Mouse (Mus musculus) liver (tissue): ENCODE results near the gene Sema4c.
A peak's percentile ranks its signal among the peaks of the same experiment; 100 is the strongest.

Source experiments
- DNase-seq: peaks from one replicate; pipeline ENCODE4 v3.0.0-alpha.2; 2020; ENCODE audit warnings: mixed read lengths

The Sema4c gene

GRCm38 (mm10) chr1:36576991-36577675 lies 19.0 kb upstream of the Sema4c start:
- DNase-seq, result no peak

GRCm38 (mm10) chr1:36575347-36575746 lies 17.2 kb upstream of the Sema4c start:
- DNase-seq, result no peak

GRCm38 (mm10) chr1:36574196-36574955 lies 16.2 kb upstream of the Sema4c start:
- no peak for DNase-seq

DNA sequence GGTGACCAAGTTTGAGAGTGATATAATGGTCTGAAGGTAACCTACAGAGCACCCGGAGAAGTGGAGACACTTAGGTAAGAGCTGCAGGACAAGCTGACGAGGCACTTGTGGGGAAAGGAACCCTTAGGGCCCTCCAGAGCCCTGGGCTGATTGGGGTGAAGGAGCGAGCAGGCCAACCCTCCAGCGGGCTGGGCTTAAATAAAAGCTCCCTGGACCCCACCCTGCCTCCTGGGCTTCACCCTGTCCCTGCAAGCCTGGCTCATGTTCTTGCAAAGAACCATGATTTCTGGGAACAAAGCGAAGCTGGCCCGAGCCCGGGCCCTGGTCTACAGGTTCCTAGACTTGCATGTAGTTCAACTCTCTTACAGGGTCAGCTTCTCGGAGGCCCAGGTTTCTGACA lies 15.4 kb upstream of the Sema4c start:
- no peak for DNase-seq

DNA sequence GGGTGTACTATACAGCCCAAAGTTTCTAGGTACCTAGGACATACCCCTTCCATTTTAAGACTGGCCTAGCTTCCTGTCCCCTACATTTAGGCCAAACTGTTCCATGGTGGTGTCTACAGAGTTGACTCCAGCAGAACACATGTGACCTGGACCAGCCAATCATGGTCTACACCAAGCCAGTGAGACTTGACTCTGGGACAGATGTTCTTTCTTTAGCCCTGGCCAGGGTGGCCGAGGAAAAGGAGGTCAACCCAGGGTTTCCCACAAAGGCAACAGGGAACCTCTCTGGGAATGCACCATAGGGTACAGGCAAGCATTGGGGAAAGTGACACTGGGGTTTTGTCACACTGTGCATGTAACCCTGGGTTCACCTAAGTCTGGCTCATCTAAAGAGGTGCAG lies 14.6 kb upstream of the Sema4c start:
- DNase-seq, result no peak

DNA sequence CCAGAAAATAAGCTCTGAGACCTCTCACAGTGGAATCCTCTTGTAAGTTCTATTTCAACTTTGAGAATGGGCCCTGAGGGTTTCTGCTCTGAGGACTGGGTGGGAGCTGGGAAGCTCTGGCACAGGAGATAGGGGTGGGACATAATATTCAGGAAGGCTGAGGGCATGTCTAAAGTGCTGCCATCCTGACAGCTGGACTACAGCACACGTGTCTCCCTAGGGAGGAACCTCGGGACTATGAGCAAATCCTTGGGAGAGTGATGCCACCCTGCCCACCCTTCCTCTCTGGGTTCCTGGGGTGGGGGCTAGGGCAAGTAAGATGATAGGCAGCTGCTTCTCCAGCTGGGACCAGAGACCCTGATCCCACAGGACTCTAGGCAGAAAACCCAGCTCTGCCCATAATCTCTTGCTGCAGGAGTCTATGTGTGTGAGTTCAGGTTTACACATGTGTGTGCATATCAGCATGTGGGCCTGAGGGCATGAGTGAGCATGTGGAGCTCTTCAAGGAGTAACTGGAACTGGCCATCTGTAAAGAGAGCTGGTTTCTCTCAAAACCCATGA lies 14.1 kb upstream of the Sema4c start:
- no peak for DNase-seq

DNA sequence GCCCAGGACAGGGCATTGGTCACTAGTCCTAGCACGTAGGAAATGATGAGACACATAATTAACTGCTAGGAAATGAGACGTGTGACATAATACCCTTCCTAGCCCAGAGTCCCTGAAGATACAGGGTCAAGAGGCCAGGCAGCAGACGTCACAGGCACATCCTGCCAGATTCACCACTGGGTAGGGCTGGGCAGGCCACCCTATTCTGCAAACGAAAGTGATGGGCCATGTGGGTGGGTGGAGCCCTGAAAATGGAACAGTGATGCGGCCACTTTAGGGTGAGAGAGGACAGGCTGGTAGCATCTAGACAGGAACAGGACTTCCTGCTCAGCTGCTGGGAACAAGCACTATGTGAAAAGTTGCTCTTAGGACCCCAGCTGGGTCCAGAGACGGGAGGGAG lies 13.5 kb upstream of the Sema4c start:
- no peak for DNase-seq

- DNase-seq, result no peak
Observed at GRCm38 (mm10) chr1:36570320-36570719, 12.2 kb upstream of the Sema4c start.

DNA sequence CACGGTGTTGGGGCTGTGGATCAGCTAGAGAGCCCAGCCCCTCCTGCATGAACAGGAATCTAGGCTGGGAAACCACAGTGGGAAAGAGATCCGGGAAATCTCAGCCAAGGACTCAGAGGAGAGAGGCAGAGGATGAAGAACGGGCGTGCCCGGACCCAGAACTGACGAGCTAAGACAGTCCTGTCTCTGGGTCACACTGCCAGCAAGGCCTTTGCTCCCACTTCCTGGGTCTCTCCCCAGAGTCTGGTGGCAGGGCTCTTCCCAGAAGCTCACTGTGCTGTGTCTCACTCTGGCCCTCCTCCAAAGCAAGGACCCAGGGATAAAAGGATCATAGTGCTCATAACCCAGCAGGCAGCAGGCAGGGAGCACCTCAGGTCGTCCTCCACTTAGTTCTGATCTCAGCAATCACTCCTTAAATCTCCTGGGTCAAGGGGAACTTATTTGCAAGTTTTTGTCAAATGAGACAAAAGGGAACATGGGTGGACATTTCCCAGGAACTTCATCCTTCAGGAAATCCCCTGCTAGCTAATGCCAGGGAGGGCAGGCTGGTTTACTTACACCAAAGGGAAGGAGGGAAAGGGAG lies 11.6 kb upstream of the Sema4c start:
- DNase-seq, result no peak

DNA sequence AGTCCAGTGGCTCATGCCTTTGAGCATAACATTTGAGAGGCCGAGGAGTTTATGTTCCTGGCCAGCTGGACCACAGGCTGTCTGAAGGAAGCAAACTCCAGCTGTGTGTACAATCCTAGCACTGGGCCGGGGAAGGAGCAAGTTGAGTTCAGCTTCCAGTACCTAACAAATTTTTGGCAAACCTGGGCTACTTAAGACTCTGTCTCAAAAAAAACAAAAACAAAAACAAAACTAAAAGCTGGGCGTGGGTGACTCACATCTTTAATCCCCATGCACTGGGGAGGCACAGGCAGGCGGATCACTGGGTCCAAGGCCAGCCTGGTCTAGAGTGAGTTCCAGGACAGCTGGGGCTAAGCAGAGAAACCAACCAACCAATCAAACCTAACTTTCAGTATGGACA lies 10.6 kb upstream of the Sema4c start:
- no peak for DNase-seq

DNA sequence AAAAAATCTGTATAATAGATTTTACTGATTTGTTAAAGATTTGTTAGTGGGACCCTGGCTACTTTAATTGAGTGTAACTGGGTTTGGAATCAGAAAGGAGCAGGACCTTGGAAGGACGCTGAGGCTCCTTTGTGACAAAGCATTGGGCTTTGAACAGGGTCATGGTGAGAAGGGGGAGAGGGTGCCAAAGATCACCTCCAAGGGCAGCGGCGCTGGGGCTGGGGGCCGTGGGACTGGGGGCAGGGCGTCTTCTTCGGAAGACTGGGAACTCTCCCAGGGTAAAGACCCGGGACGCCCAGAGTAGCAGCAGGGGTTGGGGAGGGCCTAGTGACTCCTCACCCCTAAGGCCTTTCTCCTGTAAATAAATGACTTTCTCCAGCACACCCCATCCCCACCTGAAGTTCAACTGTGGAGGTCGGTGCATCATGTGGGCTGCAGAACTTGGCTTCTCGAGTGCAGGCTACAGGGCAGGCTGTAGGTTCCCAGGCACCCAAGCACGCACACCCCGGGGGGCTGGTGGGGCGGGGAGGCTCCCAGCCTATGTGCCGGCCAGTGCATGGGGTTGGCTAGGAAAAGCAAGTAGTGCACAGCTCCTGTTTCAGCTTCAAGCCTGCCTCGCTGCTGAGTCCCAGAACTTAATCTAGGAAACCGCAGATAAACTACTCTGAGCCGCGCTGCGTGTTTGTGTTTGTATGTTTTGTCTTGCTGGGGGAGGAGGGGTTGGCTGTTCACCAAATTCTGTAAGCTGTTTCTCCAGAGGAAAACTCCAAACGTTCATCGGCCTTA lies 9.9 kb upstream of the Sema4c start:
- DNase-seq, result no peak

DNA sequence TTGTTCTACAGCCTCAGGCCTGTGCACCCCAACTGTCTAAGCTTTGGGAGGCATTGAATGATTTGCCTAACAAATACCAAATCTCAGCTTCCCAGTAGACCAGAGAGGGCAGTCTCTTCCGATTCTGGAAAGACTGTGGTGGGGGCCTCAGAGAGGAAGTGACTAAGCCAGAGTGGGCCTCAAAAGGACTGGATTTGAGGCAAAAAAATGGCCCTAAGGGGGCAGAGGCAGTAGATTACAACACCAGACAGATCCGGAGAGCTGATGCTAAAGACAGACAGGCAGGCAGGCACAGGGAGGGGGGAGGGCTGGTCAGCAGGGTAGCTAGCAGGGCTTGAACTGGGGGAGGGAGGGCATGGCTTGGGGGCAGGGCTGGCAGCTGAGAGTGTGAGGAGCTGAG lies 8.3 kb upstream of the Sema4c start:
- DNase-seq, result no peak

DNA sequence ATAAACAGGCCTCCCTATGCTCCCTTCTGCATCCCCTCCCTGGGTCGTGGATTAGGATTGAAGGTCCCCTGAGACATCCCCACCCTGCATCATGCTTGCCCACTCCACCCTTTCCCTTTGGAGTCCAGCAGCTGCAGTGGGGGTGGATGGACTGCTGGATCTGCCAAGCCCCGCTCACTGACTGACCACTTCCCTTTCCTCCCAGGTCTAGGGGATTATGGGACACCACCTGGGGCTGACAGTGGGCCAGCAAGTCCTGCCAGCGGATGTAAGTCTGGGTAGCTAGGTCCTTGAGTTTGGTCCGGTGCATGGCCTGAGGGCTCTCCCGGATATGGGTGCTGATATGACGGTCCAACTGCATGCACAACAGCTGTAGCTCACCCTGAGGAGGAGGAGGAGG lies 6.0 kb upstream of the Sema4c start:
- no peak for DNase-seq

DNA sequence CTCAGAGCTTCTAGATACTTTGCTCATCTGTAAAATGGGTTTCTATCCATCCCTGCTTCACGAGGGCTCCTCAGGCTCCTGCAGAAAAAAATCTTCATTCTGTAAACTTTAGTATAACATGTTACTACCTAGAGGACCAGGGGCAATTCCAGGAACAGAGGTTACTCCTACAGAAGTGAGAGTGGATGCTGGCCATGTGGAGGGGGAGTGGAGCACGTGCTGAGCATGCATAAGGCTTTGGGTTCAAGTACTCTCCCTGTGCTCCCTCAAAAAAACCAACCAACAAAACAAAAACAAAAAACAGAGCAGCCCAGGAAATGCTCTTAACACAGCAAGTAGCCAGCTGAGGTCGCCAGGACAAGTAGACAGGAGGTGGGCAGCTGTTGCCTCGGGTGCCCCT lies 5.5 kb upstream of the Sema4c start:
- DNase-seq, result no peak

DNA sequence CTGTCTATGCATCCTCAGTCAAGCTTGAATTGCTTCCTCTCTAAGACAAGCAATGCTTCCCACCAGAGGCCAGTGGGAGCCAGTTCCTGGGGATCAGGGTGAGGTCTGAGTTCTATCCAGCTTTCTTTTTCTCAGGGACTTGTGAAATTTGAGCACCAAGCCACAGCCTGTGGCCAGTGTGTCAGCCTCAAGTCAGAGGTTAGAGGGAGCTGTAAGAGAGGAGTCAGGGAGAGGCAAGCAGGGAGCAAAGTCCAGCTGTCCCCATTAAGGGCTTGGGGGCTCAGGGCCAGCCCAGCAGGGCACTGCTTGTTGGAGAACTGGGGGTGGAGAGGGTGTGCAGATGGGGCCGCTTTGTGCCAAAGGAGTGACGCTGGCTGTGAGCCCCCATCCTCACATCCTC lies 5.0 kb upstream of the Sema4c start:
- no peak for DNase-seq

- no peak for DNase-seq
Observed at GRCm38 (mm10) chr1:36562388-36562787, 4.2 kb upstream of the Sema4c start.

DNA sequence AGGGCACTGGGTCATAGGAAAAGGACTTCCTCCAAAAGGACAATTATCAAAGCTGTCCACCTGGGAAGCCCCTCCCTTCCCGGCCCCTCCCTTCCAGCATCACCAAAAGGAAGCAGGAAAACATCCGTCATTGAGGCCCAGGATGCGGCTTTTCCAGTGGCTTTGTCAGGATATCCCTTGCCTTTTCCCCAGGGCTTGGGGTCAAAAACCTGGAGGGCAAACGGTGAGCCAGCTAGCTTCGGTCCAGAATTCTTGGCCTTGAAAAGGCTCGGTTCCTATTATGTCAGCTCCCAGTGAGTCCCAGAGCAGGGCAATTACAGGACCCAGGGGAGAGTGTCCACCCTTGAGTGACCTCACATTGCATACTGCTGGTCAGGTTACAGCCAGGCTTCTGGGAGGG lies 2.8 kb upstream of the Sema4c start:
- no peak for DNase-seq

DNA sequence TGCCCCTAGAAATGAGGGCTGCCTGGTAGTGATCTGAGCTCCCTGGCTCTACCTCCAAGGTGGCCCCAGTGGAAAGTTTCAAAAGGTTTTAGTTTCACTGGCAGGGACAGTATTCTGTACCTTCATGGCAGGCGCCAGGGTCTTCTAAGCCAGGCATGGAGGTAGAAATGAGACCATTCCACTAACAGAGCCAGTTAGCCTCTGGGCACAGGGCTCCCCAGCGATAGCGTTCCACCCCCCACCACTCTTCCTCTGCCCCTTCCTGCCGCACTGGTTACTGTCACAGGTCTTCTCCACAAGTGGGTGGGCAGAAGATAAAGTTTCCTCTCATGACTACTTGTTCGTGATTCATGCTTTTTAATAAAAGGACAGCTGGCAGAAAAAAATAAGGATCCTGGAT lies 1.7 kb upstream of the Sema4c start:
- DNase-seq, result no peak

DNA sequence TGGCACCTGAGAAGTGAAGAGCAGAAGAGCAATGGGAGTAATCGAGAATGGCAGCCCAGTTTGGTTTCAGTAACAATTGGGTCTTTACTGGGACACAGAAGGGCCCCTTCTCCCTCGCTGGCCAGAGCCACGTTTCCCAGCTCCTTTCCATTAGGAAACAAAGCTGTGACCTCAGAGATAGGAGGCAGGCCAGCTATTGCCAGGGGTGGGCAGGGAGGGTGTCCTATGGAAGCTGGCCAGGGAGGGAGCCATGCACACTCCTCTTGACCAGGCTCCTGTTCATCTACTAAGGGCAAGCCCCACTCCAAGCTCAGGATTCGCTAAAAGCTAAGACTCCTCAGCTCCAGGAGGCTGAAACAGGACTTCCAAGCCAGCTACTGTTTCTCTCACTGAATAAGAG lies 1.1 kb upstream of the Sema4c start:
- DNase-seq, result no peak

DNA sequence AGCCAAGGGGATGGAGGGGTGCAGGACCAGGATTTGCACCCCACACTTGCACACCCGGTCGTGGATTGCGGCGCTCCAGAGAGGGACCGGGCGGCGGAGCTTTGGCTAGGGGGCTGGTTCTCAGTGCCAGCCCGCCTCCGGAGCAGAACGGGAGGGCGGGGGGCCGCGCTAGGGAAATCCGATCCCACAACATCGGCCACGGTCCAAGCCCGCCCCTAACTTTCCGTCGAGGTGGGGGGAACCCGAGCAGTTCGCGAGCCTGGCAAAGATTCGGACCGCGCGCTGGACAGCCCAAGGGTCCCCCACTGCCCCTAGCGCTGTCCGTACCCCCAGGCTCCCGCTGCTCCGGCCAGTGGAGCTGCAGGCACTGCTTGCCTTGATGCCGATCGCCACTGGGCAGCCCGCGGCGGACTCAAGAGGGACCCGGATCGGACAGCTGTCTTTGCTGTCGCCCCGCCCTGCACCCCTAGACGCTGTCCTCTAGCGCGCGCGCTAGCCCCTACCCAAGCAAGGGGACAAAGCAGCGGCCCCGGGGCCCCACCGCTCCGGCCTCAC lies 615 bp downstream of the Sema4c start:
- DNase-seq, result peak; percentile 75

DNA sequence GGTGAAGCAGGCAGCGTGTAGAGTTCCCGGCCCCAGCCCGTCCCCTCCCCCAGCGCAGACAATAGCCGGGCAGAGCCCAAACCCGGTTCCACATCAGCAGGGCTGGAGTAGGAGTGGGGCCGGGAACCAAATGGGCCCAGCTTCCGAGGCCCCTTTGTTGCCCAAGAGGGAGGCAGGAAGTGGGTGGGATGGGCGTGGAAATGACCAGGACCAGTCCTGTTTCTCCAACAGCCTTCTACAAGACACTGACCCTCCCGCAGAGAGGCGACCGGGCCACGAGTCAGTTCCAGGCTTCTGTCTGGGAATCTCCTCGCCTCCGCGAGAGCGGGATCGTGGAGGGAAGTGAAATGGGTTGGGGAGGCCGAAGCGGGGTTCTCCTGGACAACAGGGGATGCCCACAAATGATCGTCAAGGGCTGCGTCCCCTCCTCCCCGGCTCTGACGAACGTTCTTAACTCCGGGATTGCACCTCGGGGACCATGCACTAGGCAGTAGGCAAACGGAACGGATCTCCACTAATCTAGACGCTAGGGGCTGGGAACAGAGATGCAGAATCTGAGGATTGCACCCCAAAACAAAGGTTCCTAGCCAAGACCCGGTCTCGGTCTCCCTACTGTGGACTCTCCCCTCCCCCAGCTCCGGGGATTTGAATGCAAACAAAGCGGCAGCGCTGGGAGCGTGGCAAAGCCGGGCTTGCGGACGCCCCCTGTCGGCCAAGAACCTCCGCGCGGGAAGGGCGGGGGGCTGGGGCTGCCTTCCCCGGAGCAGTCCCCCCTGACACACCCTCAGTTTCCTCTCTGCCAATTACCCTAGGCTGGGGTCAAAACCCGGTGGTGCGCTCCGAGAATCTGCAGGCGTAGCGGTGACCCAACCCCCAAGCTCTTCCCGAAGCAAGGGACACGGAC lies 1.3 kb downstream of the Sema4c start:
- peak; percentile 83 for DNase-seq
